Comparison of ENCODE assay signal across 8 mouse cellular contexts in the genomic region with DNA sequence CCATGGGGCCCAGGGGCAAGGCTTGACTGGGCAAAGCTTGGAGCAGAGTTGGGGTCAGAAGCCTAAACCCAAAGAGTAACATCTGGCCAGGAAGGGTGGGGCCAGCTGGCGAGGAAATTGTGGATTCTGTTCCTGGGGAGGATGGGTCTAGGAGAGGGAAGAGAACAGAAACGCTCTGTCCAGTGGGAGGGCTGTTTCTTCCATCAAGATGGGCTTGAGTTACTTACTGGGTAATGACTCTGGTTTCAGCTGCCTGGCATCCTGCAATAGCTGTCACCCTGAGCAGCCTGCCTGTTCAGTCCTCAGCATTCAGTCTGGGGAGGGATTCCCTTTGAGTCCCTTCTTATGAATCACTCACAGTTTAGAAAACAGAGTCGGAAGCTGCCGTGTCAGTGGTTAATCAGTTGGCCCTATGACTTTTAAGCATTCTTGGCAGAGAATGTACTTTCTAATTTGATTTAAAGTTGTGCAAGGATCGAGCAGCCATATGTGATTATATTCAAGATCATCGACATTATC.
A peak's percentile ranks its signal among the peaks of the same experiment; 100 is the strongest.
DNase-seq lines count a peak whose midpoint lies in the region; ATAC-seq and TF ChIP-seq lines count a peak whose summit lies in the region.

No protein-coding gene starts in this region.

- no peak for ATAC-seq in heart, embryonic 11.5 days (replicated peaks; ENCODE audit: insufficient number of reproducible peaks, low FRiP score, low TSS enrichment)
- peak; percentile 41 for ATAC-seq in forebrain, embryonic 16.5 days
- ATAC-seq in midbrain, embryonic 12.5 days (ENCODE audit: low FRiP score, low read depth), result peak; percentile 3; the same call in 1 of the 2 replicates

- no peak overlapping the region for H3K4me3 ChIP-seq in heart, embryonic 11.5 days (ENCODE audit: low read depth, low read length)
- no peak overlapping the region for H3K4me3 ChIP-seq in forebrain, embryonic 16.5 days (replicated peaks; ENCODE audit: low read length)
- H3K4me3 ChIP-seq in midbrain, embryonic 12.5 days, result no peak overlapping the region
- H3K4me3 ChIP-seq in lung, adult 2 months (replicated peaks; ENCODE audit: extremely low read depth, low read depth, low read length), result no peak overlapping the region

- no peak for TF ChIP-seq POLR2A in lung, adult 2 months (IDR thresholded peaks at IDR 0.05; ENCODE audit: borderline replicate concordance, extremely low read depth, low read depth, low read length)

- no peaks in the 10 kb centered on the region for H3K27me3 ChIP-seq in heart, embryonic 11.5 days (ENCODE audit: control insufficient read depth, insufficient read depth, low read length)
- no peaks in the 10 kb centered on the region for H3K27me3 ChIP-seq in forebrain, embryonic 16.5 days (replicated peaks; ENCODE audit: control insufficient read depth, insufficient read depth, low read length)
- no peaks in the 10 kb centered on the region for H3K27me3 ChIP-seq in midbrain, embryonic 12.5 days

- H3K4me2 ChIP-seq in heart, embryonic 11.5 days, result no peak overlapping the region
- H3K4me2 ChIP-seq in forebrain, embryonic 16.5 days (ENCODE audit: low read length), result no peak overlapping the region
- no peak overlapping the region for H3K4me2 ChIP-seq in midbrain, embryonic 12.5 days (replicated peaks)

- no peak overlapping the region for H3K9ac ChIP-seq in heart, embryonic 11.5 days (ENCODE audit: low read depth, low read length)
- H3K9ac ChIP-seq in forebrain, embryonic 16.5 days (replicated peaks; ENCODE audit: low read depth, low read length), result no peak overlapping the region
- no peak overlapping the region for H3K9ac ChIP-seq in midbrain, embryonic 12.5 days (replicated peaks)

- DNase-seq in heart, adult 8-10 months (ENCODE audit: low spot score), result peak; percentile 20
- peak; percentile 80 for DNase-seq in Muller cell, postnatal 12 days (ENCODE audit: inconsistent ontology term)
- DNase-seq in frontal cortex, postnatal 36 days (ENCODE audit: low spot score in 2 of 2), result no peak
- no peak for DNase-seq in lung, adult 2 months
- DNase-seq in embryo, embryonic 9.5 days (ENCODE audit: extremely low spot score), result no peak

- WGBS in heart, embryonic 11.5 days (ENCODE audit: insufficient replicate concordance), result 68% methylated on average over 6 of the region's 6 CpGs
- WGBS in forebrain, embryonic 16.5 days, result 32% methylated on average over 6 of the region's 6 CpGs
- 63% methylated on average over 6 of the region's 6 CpGs for WGBS in midbrain, embryonic 12.5 days
- 51% methylated on average over 6 of the region's 6 CpGs for WGBS in lung, adult 2 months

- H3K4me1 ChIP-seq in heart, embryonic 11.5 days (ENCODE audit: control insufficient read depth, insufficient read depth, low read length), result peaks cover 11% of the 10 kb centered on the region
- peaks cover 35% of the 10 kb centered on the region for H3K4me1 ChIP-seq in forebrain, embryonic 16.5 days (replicated peaks; ENCODE audit: control insufficient read depth, insufficient read depth, low read length)
- H3K4me1 ChIP-seq in midbrain, embryonic 12.5 days, result peaks cover 44% of the 10 kb centered on the region
- H3K4me1 ChIP-seq in lung, adult 2 months (ENCODE audit: control insufficient read depth, insufficient read depth, low read length), result peaks cover 14% of the 10 kb centered on the region

- H3K36me3 ChIP-seq in heart, embryonic 11.5 days (ENCODE audit: control insufficient read depth, insufficient read depth, low read length), result no peaks in the 10 kb centered on the region
- H3K36me3 ChIP-seq in forebrain, embryonic 16.5 days (ENCODE audit: control insufficient read depth, insufficient read depth), result no peaks in the 10 kb centered on the region; the same call in 1 of the 2 replicates
- H3K36me3 ChIP-seq in midbrain, embryonic 12.5 days, result no peaks in the 10 kb centered on the region

- H3K27ac ChIP-seq in heart, embryonic 11.5 days (ENCODE audit: low read depth, low read length), result no peak overlapping the region
- H3K27ac ChIP-seq in forebrain, embryonic 16.5 days (ENCODE audit: low read length), result peak overlapping the region; percentile 17
- peak overlapping the region; percentile 50 for H3K27ac ChIP-seq in midbrain, embryonic 12.5 days (replicated peaks)

- no peak for TF ChIP-seq CTCF in lung, adult 2 months (IDR thresholded peaks at IDR 0.05; ENCODE audit: insufficient read depth, low read length)

- H3K9me3 ChIP-seq in heart, embryonic 11.5 days (replicated peaks; ENCODE audit: control insufficient read depth, low read length), result no peaks in the 10 kb centered on the region
- no peaks in the 10 kb centered on the region for H3K9me3 ChIP-seq in forebrain, embryonic 16.5 days (ENCODE audit: control insufficient read depth, low read length)
- H3K9me3 ChIP-seq in midbrain, embryonic 12.5 days, result no peaks in the 10 kb centered on the region

Comparison
In these comparisons a context has a peak if more than half of its experiments do, and no peak if none do; other contexts are left out.
1. DNase-seq: peak in heart, adult 8-10 months (single experiment) and Muller cell, postnatal 12 days (single experiment); none in frontal cortex, postnatal 36 days (0 of 2), lung, adult 2 months (single experiment) and embryo, embryonic 9.5 days (single experiment).